Mouse (Mus musculus) embryonic facial prominence, embryonic 11.5 days (tissue): Measurements from ENCODE around the gene Abcb6. TPM values are rescaled to one million over a fixed set of nuclear protein-coding genes. Genes with fewer than 3 reads are reported as not detected.
A peak's percentile ranks its signal among the peaks of the same experiment; 100 is the strongest.

Source experiments
- ATAC-seq: fragments of 200-750 bp; cut with Nextera tagmentation; replicated peaks from 2 replicates; pipeline ENCODE4 v1.8.0; 2017; ENCODE audit warnings: low read depth; ENCODE audit not compliant: insufficient number of reproducible peaks, low FRiP score, low TSS enrichment
- DNase-seq: peaks from one replicate; pipeline ENCODE4 v3.0.0-alpha.2; 2015; ENCODE audit warnings: low spot score
- H3K27ac ChIP-seq: fragments of 300-500 bp; sonication (generic); replicated peaks from 2 replicates; pipeline ENCODE4 v1.5.1; 2014; ENCODE audit warnings: mild to moderate bottlenecking, low read depth, low read length, control low read depth
- H3K27me3 ChIP-seq: fragments of 300-500 bp; sonication (generic); 2 replicates; pipeline ENCODE4 v1.6.1; 2014; ENCODE audit warnings: mild to moderate bottlenecking, low read length, moderate library complexity, mixed read lengths; ENCODE audit not compliant: control insufficient read depth, insufficient read depth
- H3K36me3 ChIP-seq: fragments of 300-500 bp; sonication (generic); replicated peaks from 2 replicates; pipeline ENCODE4 v1.6.1; 2014; ENCODE audit warnings: low read depth, mild to moderate bottlenecking, low read length, moderate library complexity, mixed read lengths; ENCODE audit not compliant: control insufficient read depth, insufficient read depth
- H3K4me1 ChIP-seq: fragments of 300-500 bp; sonication (generic); 2 replicates; pipeline ENCODE4 v1.6.1; 2014; ENCODE audit warnings: low read length, mixed read lengths; ENCODE audit not compliant: control insufficient read depth, insufficient read depth
- H3K4me2 ChIP-seq: fragments of 300-500 bp; sonication (generic); 2 replicates; pipeline ENCODE4 v1.6.1; 2014; ENCODE audit warnings: low read depth, mild to moderate bottlenecking, control low read depth, low read length, moderate library complexity
- H3K4me3 ChIP-seq: fragments of 300-500 bp; sonication (generic); 2 replicates; pipeline ENCODE4 v1.5.1; 2014; ENCODE audit warnings: low read depth, low read length, control low read depth
- H3K9ac ChIP-seq: fragments of 300-500 bp; sonication (generic); replicated peaks from 2 replicates; pipeline ENCODE4 v1.6.1; 2014; ENCODE audit warnings: mild to moderate bottlenecking, control low read depth, low read length
- H3K9me3 ChIP-seq: fragments of 300-500 bp; sonication (generic); replicated peaks from 2 replicates; pipeline ENCODE4 v1.6.1; 2016; ENCODE audit warnings: mild to moderate bottlenecking, low read length, inconsistent platforms, mixed read lengths; ENCODE audit not compliant: control insufficient read depth
- WGBS: fragments of 180-500 bp; shearing (Covaris S2); extraction: QIAGEN DNeasy Blood & Tissue Kit; methylation state at CpG from one replicate; pipeline ENCODE4 v1.1.7; 2014; 5-methylcytosine and 5-hydroxymethylcytosine counted together
- polyA plus RNA-seq: library from polyadenylated mRNA; unstranded; fragments of >200 nt; fragmentation: Nextera tagmentation; extraction: Ambion mirVana; gene quantifications from 2 replicates; pipeline ENCODE4 v1.2.1, GENCODE M21; 2014

Gene Abcb6
- polyA plus RNA-seq, 1 experiment from 2014 or later = 24.4 TPM

DNA sequence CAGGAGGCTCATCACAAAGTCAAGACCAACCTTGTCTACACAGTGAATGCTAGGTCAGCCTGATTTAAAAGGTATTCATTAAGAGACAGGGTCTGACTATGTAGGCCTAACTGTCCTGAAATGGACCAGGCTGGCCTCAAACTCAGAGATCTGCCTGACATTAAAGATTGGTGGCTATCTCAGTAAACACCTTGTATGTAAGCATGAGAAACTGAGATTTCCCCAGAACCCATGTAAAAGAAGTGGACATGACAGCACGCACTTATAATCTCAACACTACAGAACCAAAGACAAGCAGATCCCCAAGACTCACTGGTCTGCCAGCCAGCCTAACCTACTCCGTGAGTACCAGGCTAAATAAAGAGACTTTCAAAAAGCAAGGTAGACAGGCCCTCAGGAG is 41.7 kb downstream of the Abcb6 start:
- Histone ChIP-seq H3K9me3 (no peaks in the 10 kb centered on the region), H3K27me3 (no peaks in the 10 kb centered on the region), H3K4me1 (no peaks in the 10 kb centered on the region), H3K36me3 (peaks cover 3% of the 10 kb centered on the region; the same call in 1 of the 2 replicates), H3K4me2 (no peak overlapping the region), H3K9ac (no peak overlapping the region), H3K4me3 (no peak overlapping the region), H3K27ac (no peak overlapping the region)
- ATAC-seq (no peak), DNase-seq (no peak)
- WGBS = 97% methylated on average over 2 of the region's 2 CpGs

- Histone ChIP-seq H3K4me2 (no peak overlapping the region), H3K9ac (no peak overlapping the region), H3K27me3 (no peaks in the 10 kb centered on the region), H3K9me3 (no peaks in the 10 kb centered on the region), H3K36me3 (peaks cover 3% of the 10 kb centered on the region; the same call in 1 of the 2 replicates), H3K4me1 (no peaks in the 10 kb centered on the region), H3K4me3 (no peak overlapping the region), H3K27ac (no peak overlapping the region)
- 73% methylated on average over 3 of the region's 3 CpGs for WGBS
- ATAC-seq (no peak), DNase-seq (no peak)
Measured at GRCm38 (mm10) chr1:75136730-75137129, 43.5 kb downstream of the Abcb6 start.

GRCm38 (mm10) chr1:75136293-75136692 is 43.9 kb downstream of the Abcb6 start:
- no peak for ATAC-seq
- 88% methylated on average over 6 of the region's 6 CpGs for WGBS
- no peaks in the 10 kb centered on the region for H3K4me1 ChIP-seq
- H3K4me2 ChIP-seq = no peak overlapping the region
- H3K9me3 ChIP-seq = no peaks in the 10 kb centered on the region
- no peak overlapping the region for H3K27ac ChIP-seq
- no peak overlapping the region for H3K9ac ChIP-seq
- H3K4me3 ChIP-seq = no peak overlapping the region
- H3K36me3 ChIP-seq = peaks cover 3% of the 10 kb centered on the region; the same call in 1 of the 2 replicates
- DNase-seq = no peak
- no peaks in the 10 kb centered on the region for H3K27me3 ChIP-seq

GRCm38 (mm10) chr1:75133421-75134207 is 46.6 kb downstream of the Abcb6 start, which contains the start of gene Slc23a3:
TSS of gene Slc23a3 (minus strand) at chr1:75133890.
- Histone ChIP-seq H3K4me3 (no peak within 1 kb of the TSS), H3K9me3 (no peaks in the 10 kb centered on the region), H3K9ac (no peak within 1 kb of the TSS), H3K27me3 (no peaks in the 10 kb centered on the region), H3K4me1 (no peaks in the 10 kb centered on the region), H3K36me3 (peaks cover 3% of the 10 kb centered on the region; the same call in 1 of the 2 replicates), H3K4me2 (no peak within 1 kb of the TSS), H3K27ac (no peak within 1 kb of the TSS)
- 62% methylated on average over 12 of the region's 12 CpGs for WGBS
- DNase-seq (no peak), ATAC-seq (no peak)

DNA sequence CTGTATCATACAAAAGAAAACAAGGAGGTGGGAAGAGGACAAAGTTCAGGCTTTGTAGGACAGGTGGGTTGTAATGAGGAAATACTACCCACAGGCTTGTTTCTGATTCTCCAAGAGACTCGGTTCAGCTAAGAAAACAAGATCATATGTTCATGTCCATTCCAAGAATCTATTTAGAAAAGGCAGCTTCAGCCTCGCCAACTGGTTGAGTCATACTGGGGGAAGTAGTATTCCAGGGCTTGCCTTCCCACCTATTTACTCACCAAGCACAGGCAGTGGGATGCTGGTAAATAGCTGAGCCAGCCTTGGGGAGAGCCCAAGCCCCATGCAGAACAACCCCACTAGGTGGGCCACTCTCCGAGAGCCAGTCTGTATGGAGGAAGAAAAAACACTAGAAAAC is 51.6 kb downstream of the Abcb6 start:
- no peak overlapping the region for H3K27ac ChIP-seq
- H3K9ac ChIP-seq = no peak overlapping the region
- H3K27me3 ChIP-seq = no peaks in the 10 kb centered on the region
- H3K4me2 ChIP-seq = no peak overlapping the region
- no peak overlapping the region for H3K4me3 ChIP-seq
- ATAC-seq (no peak), DNase-seq (no peak)
- no peaks in the 10 kb centered on the region for H3K9me3 ChIP-seq
- 81% methylated on average over 3 of the region's 3 CpGs for WGBS
- no peaks in the 10 kb centered on the region; the same call in 1 of the 2 replicates for H3K4me1 ChIP-seq
- no peaks in the 10 kb centered on the region for H3K36me3 ChIP-seq

DNA sequence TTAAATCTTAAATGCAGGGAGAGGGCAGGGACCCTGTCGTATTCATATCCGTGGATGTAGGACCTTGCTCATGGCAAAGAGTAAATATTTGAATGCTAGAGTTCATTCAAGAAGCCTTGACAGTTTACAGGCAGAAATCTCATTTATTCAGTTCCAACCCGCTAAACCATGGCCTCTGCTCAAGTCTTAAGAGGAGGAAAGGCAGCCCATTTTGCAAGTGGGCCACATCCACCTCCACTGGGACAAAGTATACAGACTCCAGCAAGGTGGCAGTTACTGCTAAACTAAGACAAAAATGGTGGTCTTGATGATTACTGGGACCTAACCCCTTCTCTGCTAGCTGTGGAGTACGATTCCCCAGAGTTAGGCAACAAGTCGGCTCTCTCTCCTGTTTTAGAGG is 54.8 kb downstream of the Abcb6 start:
- 36% methylated on average over 5 of the region's 5 CpGs for WGBS
- H3K4me3 ChIP-seq = peak overlapping the region; percentile 54
- no peak for ATAC-seq
- peak overlapping the region; percentile 35 for H3K4me2 ChIP-seq
- H3K27ac ChIP-seq = no peak overlapping the region
- no peaks in the 10 kb centered on the region for H3K9me3 ChIP-seq
- no peak overlapping the region for H3K9ac ChIP-seq
- H3K27me3 ChIP-seq = no peaks in the 10 kb centered on the region
- no peak for DNase-seq
- H3K36me3 ChIP-seq = no peaks in the 10 kb centered on the region
- no peaks in the 10 kb centered on the region; the same call in 1 of the 2 replicates for H3K4me1 ChIP-seq

DNA sequence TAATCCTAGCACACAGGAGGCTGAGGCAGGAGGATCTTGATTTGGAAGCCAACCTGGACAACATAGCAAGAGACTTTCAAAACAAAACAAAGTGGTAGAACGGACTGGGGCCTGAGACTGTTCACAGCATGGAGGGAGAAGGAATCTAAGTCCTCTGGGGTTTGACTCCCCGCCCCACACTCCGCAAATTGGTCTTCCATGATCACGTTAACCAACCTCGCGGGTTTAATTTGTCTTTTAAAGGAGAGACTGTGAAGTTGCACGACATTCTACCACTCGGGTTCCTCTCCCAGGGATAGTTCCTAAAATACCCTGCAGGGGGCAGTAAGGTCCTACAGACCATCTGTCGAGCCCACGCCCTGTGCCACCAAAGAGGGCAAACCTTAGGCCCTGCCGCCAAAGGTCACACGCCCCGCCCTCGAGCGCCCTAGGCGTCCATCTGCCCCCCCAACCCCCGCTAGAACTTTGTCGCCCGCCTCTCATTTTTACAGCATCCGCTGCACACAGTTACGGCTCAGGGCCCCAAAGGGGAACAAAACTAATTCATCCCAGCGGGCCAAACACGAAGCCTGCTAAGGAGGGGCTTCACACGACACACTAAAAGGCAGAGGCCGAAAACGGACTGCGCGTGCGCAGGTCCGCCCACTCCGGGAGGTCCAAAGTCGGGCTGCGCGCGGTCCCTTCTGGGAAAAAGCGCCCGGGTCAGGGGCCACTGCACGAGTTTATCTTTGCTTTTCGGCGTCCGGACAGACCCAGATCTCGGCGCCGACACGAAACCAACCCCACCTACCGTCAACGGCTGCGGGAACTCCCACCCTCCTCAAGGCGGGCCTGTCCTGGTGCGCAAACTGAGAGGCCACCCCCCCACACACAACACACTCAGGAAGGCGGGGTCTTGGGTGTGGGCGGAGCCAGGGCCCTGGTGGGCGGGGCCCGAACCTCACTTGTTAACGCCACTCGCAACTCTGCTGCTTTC is 55.6 kb downstream of the Abcb6 start, which contains the start of gene Nhej1:
Gene Nhej1 (minus strand): TSS at position 855 of the 976 bp plus-strand sequence.
- H3K4me3 ChIP-seq = peak within 1 kb of the TSS; percentile 54
- H3K4me1 ChIP-seq = no peaks in the 10 kb centered on the region; the same call in 1 of the 2 replicates
- peak within 1 kb of the TSS; percentile 35 for H3K4me2 ChIP-seq
- no peaks in the 10 kb centered on the region for H3K36me3 ChIP-seq
- ATAC-seq (peak; percentile 91), DNase-seq (peak; percentile 98)
- no peaks in the 10 kb centered on the region for H3K9me3 ChIP-seq
- H3K27ac ChIP-seq = peak within 1 kb of the TSS; percentile 94
- no peaks in the 10 kb centered on the region for H3K27me3 ChIP-seq
- WGBS = 1% methylated on average over 56 of the region's 56 CpGs
- H3K9ac ChIP-seq = peak within 1 kb of the TSS; percentile 70
